Mouse (Mus musculus) Patski (cell line): ENCODE results near the gene Inka2. TPM values are rescaled to one million over a fixed set of nuclear protein-coding genes. Genes with fewer than 3 reads are reported as not detected.
"Not testable (repeated sequence)": the region's sequence is repeated elsewhere in the genome, so short reads cannot be mapped to it uniquely, and the experiment has no call there.

Experiments used
- ATAC-seq: fragments of 100-300 bp; one replicate; pipeline ENCODE4 v1.8.0; 2021
- CTCF ChIA-PET: fragments of 350-600 bp; sonication (Branson Sonifier 250); formaldehyde crosslinking; loops from one replicate; lab custom pipeline; 2022; ENCODE audit warnings: inconsistent platforms; lab: Charles Lee
- POLR2A ChIA-PET: fragments of 350-600 bp; sonication (Branson Sonifier 250); formaldehyde crosslinking; loops from one replicate; lab custom pipeline; 2022; ENCODE audit warnings: antibody characterized with exemption, inconsistent platforms; lab: Charles Lee
- DNase-seq: peaks from one replicate; pipeline ENCODE4 v3.0.0-alpha.2; 2011; ENCODE audit warnings: low read depth, low spot score
- H3K27me3 ChIP-seq: fragments of 371-371 bp; one replicate; pipeline ENCODE4 v1.5.1; 2021
- CTCF ChIP-seq: fragments of 100-300 bp; IDR thresholded peaks from one replicate; pipeline ENCODE4 v1.5.1; 2021
- in situ Hi-C: fragments of 300-500 bp; cut with MboI; formaldehyde crosslinking; loops from 3 replicates; pipeline ENCODE4 v1.11.1; 2018; ENCODE audit warnings: low pct_unique_long_range_greater_than_20kb, mixed read lengths
- polyA plus RNA-seq: library from polyadenylated mRNA; unstranded; gene quantifications from one replicate; pipeline ENCODE4 v1.2.3, GENCODE M21; 2021

The Inka2 gene
- polyA plus RNA-seq, 1 experiment from 2014 or later, result 4.4 TPM

DNA sequence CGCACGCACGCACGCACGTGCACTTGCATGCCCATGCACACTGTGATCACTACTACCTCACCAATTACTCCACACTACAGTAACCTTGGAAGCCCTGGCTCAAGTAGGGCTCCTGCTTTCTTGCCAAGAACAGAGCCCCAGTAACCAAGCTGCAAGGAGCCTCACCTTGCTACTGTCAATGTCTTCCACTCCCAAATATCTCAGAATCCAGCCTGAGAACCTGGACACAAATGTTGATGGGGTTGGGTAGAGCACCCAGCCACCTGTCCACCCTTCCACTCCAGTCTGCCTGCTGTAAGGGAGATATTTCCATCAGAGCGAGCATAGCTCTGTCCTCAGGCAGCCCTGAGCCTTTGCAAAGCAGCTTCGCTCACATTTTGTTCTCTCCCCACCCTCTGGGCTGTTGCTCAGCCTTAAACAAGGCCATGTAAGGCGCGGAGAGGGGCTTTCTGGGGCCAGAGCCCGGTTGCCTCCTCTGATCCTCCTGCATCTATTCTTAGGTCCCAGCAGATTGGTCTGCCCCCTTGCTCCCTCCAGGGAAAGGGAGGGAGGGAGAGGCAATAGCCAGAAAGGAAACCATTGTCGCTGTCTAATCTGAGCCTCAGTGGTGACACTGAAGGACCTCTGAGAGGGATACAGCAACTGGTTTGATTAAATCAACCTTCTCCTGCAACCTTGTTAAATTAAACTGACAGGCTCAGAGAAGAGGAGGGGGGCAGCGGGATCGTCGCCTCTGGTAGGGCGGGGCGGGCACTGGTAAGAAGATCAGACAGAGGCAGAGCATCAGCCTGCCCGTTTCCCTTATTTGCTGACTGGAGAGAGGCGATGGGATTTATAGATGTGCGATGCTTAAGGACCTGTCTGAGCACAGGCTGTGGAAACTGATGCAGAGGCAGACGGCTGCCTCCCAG lies 8.7 kb upstream of the Inka2 start:
- ChIA-PET POLR2A (no interaction called here), CTCF (interaction anchor here (11.2 kb wide), 1 partner anchor 29 kb away, joined by 140 read pairs; no protein-coding TSS in a partner anchor)
- TF ChIP-seq CTCF, result no peak
- in situ Hi-C loops, result loop anchor here (25.0 kb wide), 1 partner anchor 1017 kb away; no protein-coding TSS in a partner anchor
- ATAC-seq, result no peak
- DNase-seq, result no peak
- H3K27me3 ChIP-seq, result peaks cover 27% of the 10 kb centered on the region

DNA sequence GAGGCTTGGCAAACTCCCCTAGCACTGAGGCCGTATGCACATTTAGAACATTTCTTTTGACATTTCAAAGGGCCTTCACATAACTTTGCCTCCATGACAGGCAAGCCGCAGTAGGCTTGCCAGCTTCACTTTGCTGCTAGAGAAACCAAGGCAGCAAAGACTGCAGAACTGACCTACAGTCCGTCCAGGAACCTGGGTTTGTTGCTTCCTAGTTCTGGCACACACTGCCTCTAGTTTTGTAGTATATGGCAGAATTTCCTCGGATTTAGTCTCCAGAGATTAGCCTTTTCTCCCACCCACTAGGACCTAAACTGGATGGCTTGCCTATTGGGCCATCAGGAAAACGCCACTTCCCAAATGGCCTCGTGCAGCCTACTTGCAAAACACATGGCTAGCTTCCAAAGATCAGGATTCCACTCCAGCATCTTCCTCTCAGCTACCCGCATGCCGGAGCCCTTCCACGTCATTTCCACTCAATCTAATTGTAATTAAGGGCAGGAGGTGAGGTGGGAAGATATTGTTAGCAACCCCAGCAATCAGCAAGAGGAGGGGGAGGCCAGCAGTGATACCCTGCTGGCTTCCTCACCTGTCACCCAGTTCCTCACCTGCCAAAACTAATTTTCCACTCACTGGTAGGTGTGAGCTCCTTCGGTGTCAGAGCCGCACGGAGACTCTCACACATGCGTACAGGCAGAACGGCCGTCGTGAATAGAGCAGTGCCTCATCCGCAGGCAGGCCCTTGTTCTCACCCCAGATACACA lies 7.8 kb upstream of the Inka2 start:
- DNase-seq, result no peak
- no peak for ATAC-seq
- ChIA-PET CTCF (interaction anchor here (1.3 kb wide), 1 partner anchor 29 kb away, joined by 3 read pairs; no protein-coding TSS in a partner anchor), POLR2A (no interaction called here)
- H3K27me3 ChIP-seq, result peaks cover 19% of the 10 kb centered on the region
- TF ChIP-seq CTCF, result no peak
- in situ Hi-C loops, result loop anchor here (25.0 kb wide), 1 partner anchor 1016 kb away; no protein-coding TSS in a partner anchor

DNA sequence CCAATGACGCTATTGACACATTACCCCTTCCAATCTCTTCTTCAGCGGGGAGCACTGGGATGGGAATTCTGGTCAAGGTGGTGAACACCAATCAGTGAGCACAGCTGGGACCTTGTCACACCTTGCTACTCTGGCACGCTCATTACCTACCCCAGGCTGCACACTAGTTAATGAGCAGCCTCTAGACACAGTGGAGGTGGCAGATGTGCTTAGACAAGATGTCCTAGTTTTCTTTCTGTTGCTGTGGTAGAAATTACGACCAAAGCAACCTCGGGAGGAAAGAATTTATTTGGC lies 7.3 kb upstream of the Inka2 start:
- ChIA-PET POLR2A (no interaction called here), CTCF (interaction anchor here (0.9 to 1.3 kb wide), 2 partner anchors 9 to 29 kb away, joined by 3 read pairs; no protein-coding TSS in a partner anchor)
- DNase-seq, result no peak
- ATAC-seq, result no peak
- TF ChIP-seq CTCF, result no peak
- peaks cover 17% of the 10 kb centered on the region for H3K27me3 ChIP-seq
- in situ Hi-C loops, result loop anchor here (25.0 kb wide), 1 partner anchor 1015 kb away; no protein-coding TSS in a partner anchor

DNA sequence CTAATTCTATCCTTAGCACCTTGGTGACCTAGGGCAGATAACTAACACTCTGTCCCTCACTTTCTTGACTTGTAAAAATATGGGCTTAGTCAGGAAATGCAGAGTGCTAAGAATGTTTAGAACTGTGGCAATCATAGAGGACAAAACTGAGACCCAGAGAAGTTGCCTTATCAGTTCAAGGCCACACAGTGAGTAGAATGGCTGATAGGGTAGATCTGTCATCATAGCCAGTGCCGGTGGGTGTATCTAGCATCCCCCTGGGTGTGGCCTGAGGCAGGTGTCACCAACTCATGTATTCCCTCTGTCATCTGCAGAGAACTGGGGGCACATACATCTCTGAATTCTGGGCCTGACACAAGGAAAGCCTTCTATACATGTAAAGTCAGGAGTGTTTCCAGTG lies 6.1 kb upstream of the Inka2 start:
- in situ Hi-C loops, result loop anchor here (25.0 kb wide), 1 partner anchor 1014 kb away; no protein-coding TSS in a partner anchor
- ChIA-PET POLR2A (no interaction called here), CTCF (no interaction called here)
- DNase-seq, result no peak
- TF ChIP-seq CTCF, result no peak
- H3K27me3 ChIP-seq, result peaks cover 14% of the 10 kb centered on the region
- no peak for ATAC-seq

DNA sequence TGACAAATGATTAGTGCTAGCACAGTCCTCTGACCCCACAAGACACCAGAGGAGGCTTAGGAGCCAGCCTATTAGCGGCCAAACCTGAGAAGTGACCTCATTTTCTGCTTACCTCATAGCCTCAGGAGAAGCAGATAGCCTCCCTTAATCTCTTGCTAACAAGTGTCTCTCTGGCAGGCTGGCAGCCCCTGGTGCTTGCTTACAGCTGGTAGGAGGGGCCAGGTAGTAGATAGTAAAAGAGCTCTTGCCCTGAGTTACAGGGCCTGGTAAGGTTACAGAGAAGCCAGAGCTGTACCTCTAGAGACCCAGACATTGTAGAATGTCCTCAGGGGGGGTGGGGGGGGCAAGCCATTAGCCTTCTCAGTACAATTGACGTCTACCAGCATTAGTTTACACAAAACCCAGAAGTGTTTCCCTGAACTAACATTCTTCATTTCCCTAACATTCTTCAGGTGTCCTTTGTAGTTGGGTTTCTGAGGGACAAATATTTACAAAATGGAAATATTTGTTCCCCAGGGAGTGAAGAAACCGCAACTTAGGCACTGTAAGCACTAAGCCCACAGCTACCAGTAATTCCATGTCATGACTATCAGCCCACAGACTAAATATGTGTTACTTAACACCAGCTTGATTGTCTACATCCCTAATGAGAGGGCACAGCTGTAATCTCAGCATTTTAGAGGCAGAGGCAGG lies 5.0 kb upstream of the Inka2 start:
- DNase-seq (no peak), ATAC-seq (no peak)
- in situ Hi-C loops, result loop anchor here (25.0 kb wide), 1 partner anchor 1013 kb away; no protein-coding TSS in a partner anchor
- ChIA-PET CTCF (interaction anchor here (1.7 to 1.9 kb wide), 2 partner anchors 10 to 27 kb away, joined by 5 to 8 read pairs; no protein-coding TSS in a partner anchor), POLR2A (no interaction called here)
- TF ChIP-seq CTCF, result no peak
- H3K27me3 ChIP-seq, result peaks cover 6% of the 10 kb centered on the region

DNA sequence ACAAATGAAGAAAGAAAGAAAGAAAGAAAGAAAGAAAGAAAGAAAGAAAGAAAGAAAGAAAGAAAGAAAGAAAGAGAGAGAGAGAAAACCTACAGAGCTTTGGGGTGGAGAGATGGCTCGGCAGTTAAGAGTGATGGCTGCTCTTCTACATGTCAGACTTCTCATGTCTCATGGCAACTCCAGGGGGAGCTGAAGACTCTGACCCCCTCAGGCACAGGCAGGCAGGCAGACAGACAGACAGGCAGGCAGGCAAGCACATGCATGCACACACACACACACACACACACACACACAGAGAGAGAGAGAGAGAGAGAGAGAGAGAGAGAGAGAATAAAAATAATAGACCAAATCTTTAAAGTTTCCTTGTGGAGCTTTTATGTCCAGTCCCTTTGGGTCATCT lies 3.6 kb upstream of the Inka2 start:
- H3K27me3 ChIP-seq, ATAC-seq, in situ Hi-C loops, DNase-seq: not testable (repeated sequence)
- ChIA-PET CTCF (interaction anchor here (1.0 to 1.9 kb wide), 4 partner anchors 8 to 26 kb away, joined by 3 to 8 read pairs (median 4); no protein-coding TSS in a partner anchor), POLR2A (interaction anchor here (0.6 kb wide), 1 partner anchor 79 kb away, joined by 3 read pairs; no protein-coding TSS in a partner anchor)

DNA sequence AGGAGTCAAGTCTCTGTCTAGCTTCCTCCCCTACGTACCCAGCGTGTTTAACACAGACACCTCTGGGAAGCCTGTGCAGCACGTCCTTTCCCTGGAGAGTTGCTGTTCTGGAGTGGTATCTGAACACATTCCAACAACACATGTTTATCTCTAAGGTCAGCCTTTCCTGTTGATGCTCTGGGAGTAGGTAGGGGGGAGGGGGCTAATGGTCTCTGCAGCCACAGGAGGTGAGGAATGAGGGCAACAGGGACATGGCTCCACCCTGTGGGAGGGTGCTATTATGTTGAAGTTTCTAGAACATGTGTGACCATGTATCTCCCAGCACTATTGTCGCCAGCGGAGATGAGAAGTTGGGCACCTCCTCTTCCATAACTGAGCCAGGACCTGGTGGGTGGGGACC lies 3.0 kb upstream of the Inka2 start:
- CTCF ChIA-PET, result interaction anchor here (1.0 kb wide), 3 partner anchors 12 to 21 kb away, joined by 3 read pairs; no protein-coding TSS in a partner anchor
- no peak for TF ChIP-seq CTCF
- in situ Hi-C loops, result no loop called here

DNA sequence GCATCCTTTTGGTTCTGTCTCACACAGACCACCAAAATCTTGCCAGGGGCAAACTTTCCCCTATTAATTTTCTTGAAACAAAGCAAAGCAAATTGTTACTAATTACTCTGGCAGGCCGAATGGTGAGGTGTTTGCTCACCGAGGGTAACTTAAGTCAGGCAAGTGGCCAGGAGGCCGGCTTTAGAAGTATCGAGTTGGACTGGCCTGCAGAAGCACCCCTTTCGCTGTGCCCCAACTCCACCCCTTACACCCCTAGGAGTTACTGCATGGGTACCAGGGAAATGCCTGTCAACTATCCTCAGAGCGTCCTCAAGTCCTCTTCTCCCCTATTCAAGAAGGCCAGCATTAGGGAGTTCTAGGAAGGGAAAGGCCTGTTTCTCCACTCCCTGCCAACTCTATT lies 828 bp upstream of the Inka2 start:
- H3K27me3 ChIP-seq, result no peaks in the 10 kb centered on the region
- no peak for TF ChIP-seq CTCF
- CTCF ChIA-PET, result interaction anchor here (1.2 kb wide), 1 partner anchor 21 kb away, joined by 3 read pairs; no protein-coding TSS in a partner anchor
- ATAC-seq (no peak), DNase-seq (no peak)
- in situ Hi-C loops, result no loop called here
- POLR2A ChIA-PET, result no interaction called here

More for the DNA sequence above, 3.0 kb upstream of the Inka2 start:
- DNase-seq (no peak), ATAC-seq (no peak)
- POLR2A ChIA-PET, result interaction anchor here (0.6 kb wide), 1 partner anchor 78 kb away, joined by 3 read pairs; no protein-coding TSS in a partner anchor
- peaks cover 4% of the 10 kb centered on the region for H3K27me3 ChIP-seq

DNA sequence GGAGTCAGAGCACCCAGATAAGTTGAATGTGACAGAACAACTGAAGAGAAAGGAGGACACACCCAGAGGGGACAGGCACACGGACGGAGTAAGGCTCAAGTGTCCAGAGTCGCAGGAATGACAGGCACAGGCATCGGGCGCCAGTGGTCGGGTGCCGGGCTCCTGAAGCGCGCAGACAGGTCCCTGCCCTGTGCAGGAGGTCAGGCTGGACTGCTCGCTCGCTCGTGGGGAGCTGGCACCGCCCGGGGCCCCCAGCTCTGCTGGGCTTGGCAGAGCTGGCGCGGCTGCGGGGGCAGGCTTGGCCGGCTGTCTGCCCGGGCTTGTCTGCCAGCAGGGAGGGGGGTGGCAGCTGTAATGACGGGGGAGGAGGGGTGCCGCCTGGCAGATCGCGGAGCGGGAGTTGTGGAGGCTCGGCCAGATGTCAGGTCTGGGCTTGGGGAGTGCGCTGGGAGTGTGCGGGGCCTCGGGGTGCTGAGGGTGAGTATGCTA lies 706 bp downstream of the Inka2 start:
- ChIA-PET CTCF (interaction anchor here (0.7 to 1.4 kb wide), 2 partner anchors 16 to 90 kb away, joined by 3 to 7 read pairs; no protein-coding TSS in a partner anchor), POLR2A (interaction anchor here (1.1 to 1.2 kb wide), 2 partner anchors 14 to 17 kb away, joined by 4 to 13 read pairs; partner anchors contain the start of gene Ddx20)
- H3K27me3 ChIP-seq, result no peaks in the 10 kb centered on the region
- in situ Hi-C loops, result no loop called here
- DNase-seq (no peak), ATAC-seq (peak; percentile 65)
- TF ChIP-seq CTCF, result no peak
